Mouse (Mus musculus): Measurements from ENCODE around the gene Klhl30.

DNA sequence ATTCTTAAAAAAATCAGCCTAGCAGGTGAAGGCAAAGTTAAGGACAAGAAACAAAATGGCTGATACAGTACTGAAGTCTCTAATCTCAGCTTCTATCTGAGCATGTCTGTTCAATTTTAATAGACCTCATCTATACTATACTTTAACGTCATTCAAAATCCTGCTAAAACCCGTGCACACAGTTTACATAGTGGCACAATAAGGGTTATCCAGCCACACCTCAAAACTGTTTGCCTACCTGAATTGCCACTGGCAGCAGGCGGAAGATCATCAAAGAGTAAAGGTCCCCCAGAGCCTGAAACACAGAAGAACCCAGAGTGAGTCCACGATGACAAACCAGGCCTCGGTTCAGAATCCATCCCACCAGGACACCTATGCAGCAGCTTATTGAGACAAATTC lies 39.6 kb downstream of the Klhl30 start:
- no peak for TF ChIP-seq CTCF (IDR thresholded peaks at IDR 0.05; ENCODE audit: low read depth)
- no peak for TF ChIP-seq EP300 (IDR thresholded peaks at IDR 0.05; ENCODE audit: low read depth)

Data from liver, postnatal 0 days (tissue).